Mouse (Mus musculus): Measurements from ENCODE around the gene Trim71.

- TF ChIP-seq CTCF (IDR thresholded peaks at IDR 0.05; ENCODE audit: low read depth) (0 out of 2 replicates have a peak, but pooled peaks have one; percentile 1), EP300 (IDR thresholded peaks at IDR 0.05; ENCODE audit: low read depth) (no peak)
Measured at GRCm38 (mm10) chr9:114522041-114522440, 42.1 kb downstream of the Trim71 start.
